Mouse (Mus musculus): ENCODE measurements around the gene Eno3.

DNA sequence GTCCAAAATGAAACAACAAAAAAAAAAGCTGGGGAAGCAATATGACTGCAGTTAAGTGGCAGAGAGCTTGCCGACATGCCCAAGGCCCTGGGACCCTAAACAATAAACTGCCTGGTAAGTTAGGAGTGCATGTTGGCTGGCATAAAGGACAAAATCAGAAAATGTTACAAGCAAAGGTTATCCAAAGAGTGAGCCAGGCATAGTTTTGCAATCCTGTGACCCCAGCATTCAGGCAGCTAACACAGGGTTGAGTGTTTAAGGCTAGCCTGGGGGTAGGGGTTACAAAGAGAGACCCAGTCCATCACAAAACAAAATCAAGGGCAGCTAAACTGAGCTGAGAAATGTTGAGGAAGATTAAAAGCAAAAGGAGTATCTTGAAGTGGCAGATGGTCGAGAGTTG lies 42.0 kb downstream of the Eno3 start:
- TF ChIP-seq CTCF (IDR thresholded peaks at IDR 0.05; ENCODE audit: extremely low read depth, insufficient read depth, insufficient read length, insufficient replicate concordance): no peak
- no peak for TF ChIP-seq POLR2A (IDR thresholded peaks at IDR 0.05; ENCODE audit: low read depth, low read length)

All from spleen, adult 2 months (tissue).